Mouse (Mus musculus) left cerebral cortex, adult 9 months (tissue): ENCODE data around the gene Zfp668.
"Not testable (repeated sequence)": the region's sequence is repeated elsewhere in the genome, so short reads cannot be mapped to it uniquely, and the experiment has no call there.

Source experiments
- DNase-seq, 2 experiments: peaks; one replicate each; pipeline ENCODE4 v3.0.0; 2022; ENCODE audit warnings: low spot score in 2 of 2

Zfp668 gene

DNA sequence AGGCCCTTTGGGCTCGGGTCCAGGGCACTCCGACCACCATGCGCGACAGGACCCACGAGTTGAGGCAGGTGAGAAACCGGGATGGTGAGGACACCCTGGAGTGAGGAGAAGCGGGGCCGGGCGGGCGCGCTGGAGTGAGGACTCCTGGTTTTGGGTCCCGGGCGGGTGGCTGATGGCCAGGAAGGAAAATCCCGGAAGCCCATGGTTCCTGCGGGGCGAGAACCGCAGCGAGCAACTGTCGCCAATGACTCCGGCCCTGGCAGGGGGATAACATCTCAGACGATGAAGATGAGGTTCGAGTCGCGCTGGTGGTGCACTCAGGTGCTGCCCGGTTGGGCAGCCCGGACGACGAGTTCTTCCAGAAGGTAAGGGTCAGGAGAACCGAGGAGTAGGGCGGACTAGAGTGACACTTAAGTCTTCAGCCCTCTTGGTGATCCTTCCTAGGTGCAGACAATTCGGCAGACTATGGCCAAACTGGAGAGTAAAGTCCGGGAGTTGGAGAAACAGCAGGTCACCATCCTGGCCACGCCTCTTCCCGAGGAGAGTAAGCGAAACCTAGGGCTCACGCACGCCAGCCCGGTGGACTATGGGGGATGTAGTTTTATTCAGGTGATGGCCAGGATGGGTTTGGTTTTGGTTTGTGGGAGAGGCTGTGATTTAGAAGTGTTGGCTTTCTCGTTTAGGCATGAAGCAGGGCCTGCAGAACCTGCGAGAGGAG is 34.5 kb downstream of the Zfp668 start:
- peak in 1 of 2 experiments; percentile 83 for DNase-seq

DNA sequence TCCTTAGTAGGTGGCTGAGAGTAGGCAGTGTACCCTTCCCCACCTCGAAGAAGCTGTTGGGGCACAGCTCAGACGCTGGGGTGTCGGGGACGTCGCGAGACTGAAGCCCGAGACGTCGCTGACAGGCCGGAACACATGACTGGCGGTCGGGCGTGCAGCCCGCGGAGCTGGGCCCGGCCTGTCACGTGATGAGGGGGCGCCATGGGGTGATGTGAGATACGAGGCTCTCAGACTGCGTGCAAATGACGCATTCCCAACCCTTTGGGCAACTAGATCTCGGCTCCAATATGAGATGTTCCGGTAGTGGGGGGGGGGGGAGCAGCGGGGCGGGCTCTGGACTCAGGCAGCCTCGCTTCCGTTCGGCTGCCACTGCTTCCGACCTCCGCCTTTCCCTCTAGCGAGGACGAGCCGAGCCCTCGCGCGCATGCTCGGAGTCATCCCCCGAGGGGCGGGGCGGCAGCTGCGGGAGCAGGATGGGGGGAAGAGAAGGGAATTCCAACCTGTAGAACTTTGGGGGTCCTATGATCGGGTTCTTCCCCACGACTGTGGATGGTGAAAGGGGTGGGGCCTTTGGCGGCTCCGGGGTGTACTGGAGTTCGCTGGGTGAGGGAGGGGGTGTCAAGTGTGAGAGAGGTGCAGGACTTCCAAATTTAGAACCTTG is 35.2 kb downstream of the Zfp668 start:
- peak; percentile 96 for DNase-seq

DNA sequence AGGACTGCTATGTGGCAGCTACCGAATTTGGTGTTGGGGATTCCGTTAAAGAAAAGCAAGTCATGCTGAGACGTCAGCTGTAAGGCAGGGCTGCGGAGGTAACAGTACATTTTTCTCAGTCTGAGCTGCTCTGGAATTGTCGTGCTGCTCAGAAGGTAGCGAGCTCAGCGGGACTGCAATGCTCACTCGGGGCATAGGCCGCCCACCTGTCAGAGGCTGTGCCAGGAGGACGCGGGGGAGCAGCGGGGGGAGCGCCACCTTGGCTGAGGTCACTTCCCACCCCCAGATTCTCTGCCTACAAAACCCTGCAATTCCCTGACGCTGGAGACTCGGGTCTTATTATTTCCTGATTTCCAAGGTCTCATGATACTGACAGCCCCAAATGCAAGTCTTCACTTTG is 35.7 kb downstream of the Zfp668 start:
- DNase-seq = no peak

DNA sequence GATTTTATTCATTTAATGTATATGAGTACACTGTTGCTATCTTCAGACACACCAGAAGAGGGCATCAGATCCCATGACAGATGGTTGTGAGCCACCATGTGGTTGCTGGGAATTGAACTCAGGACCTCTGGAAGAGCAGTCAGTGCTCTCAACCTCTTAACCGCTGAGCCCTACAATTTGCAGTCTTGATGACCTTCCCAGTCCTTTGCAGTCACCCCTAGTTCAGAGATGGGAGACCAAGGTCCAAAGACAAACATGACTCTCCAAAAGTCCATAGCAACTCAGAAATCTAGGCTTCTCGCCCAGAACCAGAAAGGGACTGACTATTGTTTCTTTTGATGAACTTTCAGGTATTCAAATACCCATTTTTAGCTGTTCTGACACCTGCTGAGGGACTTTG is 36.6 kb downstream of the Zfp668 start:
- DNase-seq = not testable (repeated sequence)

DNA sequence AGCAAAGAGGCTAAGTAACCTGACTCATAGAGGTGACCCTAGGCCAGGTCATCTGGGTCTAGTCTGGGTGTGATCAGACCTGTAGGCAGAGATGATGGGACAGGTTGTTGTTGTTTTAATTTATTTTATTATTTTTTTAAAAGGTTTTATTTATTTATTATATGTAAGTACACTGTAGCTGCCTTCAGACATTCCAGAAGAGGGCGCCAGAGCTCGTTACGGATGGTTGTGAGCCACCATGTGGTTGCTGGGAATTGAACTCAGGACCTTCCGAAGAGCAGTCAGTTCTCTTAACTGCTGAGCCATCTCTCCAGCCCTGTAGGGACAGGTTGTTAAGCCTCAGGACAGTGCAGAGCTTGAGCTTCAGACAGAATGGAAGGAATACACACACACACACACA is 38.8 kb downstream of the Zfp668 start:
- not testable (repeated sequence) for DNase-seq

DNA sequence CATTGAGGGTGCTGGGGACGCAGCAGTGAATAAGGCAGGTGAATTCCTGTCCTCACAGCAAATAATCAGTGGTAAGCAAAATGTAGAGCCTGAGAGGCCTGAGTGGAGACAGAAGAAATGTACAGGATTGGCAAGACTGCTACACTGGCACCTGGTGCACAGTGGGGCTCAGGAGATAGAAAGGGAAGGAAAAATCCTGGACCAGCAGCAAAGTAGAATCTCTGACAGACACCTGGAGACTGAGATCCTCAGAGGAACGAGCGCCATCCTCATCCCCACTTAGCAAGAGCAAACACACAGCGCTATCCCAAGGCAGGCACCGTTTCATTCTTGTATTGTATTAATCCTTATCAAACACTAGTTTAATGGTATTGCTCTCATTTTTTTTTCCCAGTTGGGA is 39.2 kb downstream of the Zfp668 start:
- DNase-seq = no peak

DNA sequence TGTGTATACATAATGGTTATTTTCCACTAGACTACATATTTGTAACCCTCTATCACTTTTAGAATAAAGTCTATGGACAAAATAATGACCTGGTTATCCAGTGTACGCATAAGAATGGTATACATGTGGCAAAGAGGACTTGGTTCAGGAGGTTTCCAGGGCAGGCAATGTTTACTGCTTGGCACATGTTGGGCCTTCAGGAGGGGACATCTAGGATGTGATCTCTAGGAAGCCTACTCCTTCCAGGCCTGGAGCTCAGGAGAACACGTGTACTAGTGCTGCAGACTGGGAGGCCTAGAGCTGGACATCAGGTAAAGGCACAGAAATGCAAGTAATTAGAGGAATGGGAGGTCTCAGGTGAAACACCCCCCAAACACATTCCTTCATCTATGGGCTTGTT is 41.1 kb downstream of the Zfp668 start:
- DNase-seq = no peak

DNA sequence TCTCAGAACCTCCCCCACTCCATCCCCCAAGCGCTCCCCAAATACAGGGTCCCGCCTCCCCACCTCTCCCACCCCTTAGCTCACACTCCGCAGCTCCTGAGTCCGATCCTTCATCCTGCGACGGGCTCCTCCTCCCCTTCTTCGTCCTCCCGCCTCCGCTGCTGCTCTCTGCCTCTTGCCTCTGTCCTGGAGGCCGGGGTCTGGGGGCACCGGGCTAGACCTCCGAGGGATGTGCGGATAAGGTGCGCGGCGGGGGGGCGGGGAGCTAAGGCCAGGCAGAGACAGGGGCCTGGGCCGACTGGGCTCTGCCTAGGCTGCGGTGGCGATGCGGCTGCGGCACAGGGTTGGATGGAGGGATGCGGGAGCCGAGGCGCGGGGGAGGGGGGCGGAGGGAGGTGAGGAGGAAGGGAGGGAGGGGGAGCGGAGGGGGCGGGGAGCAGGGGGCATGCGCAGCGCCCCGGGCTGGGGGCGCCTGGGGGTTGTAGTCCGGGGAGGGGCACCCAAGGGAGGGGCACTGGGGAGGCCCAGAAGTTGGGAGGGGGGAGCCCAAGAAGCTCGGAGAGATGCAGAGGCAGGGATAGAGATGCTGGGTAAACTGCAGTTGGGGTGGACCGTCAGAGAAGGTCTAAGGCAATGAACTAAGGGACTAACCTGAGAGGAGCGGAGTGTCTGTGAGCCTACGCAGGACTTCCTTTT is 52.3 kb downstream of the Zfp668 start, which contains the start of the genes Stx4a and Stx1b:
TSS of gene Stx4a (plus strand) at position 119 of the 696 bp plus-strand sequence.
TSS of gene Stx1b (minus strand) at position 374 of the 696 bp plus-strand sequence.
- peak in 1 of 2 experiments; percentile 57 for DNase-seq

DNA sequence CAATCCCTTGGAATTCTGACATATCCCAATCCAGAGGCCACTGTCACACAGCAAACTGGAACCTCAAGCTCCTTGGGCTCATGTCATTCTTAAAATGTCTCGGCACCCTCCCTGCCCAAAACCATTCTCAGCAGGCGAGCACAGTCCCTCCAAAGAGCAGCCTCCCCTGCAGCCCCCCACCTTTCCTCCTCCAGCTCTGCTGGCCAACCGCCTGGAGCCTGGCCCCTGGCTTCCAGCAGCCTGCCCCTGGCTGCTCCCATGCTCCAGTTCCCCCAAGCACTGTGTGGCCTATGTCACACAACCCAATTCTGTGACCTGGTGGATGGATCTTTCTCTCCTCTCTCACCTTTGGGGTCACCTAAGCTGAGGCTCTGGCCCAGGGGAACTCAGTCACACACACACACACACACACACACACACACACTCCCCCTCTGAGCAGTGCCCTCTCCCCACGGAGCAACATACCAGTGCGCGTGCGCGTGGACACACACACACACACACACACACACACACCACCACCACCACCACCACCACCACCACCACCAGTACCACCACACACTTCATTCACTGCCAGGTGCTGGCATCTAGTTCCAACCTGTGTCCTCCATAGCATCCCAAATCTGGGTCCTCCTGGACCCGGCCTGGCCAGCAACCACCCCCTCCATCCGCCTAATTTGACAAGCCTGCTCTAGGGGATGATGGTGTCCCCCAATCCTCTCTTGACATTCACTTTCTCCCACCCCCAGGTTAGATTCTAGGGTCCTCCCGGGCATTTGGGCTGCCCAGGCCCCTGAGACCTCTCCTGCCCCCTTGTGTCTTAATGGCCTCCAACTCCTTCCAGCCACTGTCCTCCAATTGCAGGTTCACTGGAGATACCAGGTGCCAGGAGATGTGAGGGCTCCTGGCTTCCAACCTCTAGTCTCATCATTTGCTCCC is 53.1 kb downstream of the Zfp668 start:
- no peak for DNase-seq

DNA sequence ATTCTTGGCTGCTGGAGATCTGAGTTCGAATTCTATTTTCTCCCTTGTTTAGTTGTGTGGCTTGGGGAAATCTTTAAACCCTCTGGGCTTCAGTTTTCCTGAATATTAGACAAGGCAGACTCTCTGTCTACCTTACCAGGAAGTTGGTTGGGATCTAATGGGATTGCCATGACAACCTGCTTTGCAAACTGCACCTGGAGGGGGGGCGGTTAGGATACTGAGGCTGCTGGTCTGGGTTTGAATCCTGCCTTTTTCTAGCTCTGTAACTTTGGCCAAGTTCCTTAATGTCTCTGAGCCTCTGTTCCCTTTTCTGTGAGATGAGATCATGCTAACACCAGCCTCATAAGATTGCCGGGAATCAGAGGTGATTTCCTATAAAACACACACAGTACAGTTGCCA is 54.1 kb downstream of the Zfp668 start:
- DNase-seq = no peak

DNA sequence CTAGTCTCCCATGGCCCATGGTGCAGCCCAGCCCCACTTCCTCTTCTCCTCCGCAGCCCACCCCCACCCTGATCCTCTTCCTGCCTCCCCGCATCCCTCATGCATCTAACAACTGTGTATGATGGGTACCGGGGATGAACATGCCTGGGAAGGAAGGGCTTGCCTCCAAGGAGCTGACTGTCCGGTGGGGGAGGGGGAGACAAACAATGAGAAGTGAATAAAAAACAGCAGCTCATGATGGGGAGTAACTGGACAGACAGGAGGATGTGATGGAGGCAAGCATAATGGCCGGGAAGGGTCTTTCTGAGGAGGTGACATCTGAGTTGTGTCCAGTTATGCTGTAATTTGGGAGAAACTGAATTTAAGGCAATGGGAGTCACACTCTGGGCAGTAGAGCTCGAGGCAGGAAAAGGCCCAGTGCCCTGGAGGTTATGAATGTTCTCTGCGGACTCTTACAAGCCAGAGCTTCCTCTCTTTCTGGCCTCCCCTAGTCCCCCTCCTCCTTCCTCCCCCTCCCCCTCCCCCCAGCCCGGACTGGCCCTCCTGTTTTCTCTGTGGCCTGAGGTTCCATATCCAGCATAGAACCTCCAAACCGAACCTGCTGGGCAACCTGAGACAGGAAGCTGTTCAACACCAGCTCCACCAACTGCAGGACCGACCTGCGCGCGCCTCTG is 55.7 kb downstream of the Zfp668 start:
- no peak for DNase-seq

DNA sequence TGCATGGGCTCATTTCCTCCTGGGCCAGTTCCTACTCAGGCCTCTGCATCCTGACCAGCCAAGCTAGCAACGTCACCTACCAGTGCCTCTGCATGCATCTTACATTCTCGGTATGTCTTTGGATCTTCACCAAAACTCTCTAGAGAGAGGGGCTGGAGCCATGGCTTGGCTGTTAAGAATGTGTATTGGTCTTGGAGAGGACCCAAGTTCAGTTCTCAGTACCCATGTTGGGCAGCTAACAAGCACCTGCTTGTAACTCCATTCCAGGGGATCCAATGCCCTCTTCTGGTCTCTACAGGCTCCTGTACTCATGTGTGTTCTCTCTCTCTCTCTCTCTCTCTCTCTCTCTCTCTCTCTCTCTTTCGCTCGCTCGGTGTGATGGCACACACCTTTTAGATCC is 58.9 kb downstream of the Zfp668 start:
- no peak for DNase-seq

DNA sequence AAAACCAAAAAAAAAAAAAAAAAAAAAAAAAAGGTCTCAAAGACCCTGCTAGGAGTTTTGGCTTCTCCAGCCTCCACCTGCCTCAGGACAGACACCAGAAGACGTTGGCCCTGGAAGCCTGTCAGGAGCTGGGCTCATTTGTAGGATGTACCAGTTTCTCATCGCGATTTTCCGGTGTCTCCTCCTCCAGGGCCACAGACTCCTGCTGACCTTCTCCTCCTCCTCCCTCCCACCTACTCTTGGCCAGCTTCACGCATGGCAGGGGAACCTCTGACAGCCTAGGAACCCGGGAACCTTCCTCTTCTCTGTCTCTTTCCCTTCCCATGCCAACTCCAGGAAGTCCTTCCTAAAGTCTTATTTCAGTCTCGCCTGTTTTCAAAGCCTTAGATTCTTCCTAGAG is 59.6 kb downstream of the Zfp668 start:
- no peak for DNase-seq

DNA sequence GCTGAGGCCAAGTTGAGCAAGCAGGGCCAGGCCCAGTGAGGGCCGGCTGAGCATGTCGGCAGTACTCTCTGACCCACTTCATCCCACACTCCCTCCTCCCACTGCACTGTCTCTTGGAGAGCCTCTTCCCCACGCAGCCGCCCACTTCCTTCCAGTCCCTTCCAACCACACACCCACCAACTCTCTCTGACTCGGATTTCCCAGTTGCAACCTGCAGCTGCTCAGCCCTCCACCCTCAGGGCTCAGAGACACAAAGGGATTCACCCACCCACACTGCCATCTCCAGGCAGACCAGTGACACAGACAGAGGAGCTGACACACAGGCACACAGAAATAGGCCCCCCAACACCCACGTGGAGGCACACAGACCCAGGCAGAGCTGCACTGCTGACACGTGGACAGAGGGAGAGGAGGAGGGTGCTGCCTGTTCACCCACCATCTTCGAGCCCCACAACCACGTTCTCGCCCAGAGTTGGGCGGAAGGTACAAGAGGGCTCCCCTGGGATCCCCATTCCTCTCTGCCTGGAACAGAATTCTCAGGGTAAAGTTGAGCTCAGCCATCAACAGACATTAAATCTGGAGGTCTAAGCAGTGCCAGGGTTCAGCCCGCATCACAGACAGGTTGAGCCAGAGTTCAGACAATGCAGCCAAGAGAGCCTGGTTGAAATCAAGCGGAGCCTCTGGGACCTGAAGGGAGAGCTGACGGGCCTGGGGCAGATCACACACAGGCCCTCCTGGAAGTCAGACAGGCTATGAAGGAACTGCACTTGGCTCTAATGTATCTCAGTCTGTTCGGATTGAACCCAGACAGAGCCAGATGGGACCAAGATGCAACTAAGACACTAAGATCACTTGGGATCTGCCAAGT is 60.4 kb downstream of the Zfp668 start:
- DNase-seq = peak; percentile 84 to 91

DNA sequence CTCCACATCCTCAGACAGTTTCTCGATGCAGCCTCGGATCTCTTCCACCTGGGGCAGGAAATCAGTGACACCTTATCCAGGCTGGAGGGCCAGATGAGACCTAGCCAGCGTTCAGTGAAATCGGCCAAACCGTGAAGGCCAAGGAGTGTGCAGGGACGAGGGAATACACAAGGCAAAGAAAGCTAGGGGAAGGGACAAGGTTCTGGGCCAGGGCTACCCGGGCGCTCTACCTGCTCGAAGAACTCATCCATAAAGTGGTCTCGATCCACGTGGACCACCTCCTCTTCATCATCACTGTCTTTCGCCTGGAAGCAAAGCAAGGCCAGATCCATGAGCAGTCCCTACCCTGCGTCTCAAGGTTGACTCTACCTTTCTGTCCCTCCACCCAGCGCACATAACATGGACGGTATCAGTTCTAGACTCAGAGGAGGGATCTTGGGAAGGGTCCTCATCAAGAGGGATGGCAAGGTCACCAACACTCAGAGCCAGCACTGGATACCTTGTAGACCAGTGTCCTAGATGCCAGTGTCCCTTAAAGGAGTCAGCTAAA is 61.4 kb downstream of the Zfp668 start:
- DNase-seq = no peak

DNA sequence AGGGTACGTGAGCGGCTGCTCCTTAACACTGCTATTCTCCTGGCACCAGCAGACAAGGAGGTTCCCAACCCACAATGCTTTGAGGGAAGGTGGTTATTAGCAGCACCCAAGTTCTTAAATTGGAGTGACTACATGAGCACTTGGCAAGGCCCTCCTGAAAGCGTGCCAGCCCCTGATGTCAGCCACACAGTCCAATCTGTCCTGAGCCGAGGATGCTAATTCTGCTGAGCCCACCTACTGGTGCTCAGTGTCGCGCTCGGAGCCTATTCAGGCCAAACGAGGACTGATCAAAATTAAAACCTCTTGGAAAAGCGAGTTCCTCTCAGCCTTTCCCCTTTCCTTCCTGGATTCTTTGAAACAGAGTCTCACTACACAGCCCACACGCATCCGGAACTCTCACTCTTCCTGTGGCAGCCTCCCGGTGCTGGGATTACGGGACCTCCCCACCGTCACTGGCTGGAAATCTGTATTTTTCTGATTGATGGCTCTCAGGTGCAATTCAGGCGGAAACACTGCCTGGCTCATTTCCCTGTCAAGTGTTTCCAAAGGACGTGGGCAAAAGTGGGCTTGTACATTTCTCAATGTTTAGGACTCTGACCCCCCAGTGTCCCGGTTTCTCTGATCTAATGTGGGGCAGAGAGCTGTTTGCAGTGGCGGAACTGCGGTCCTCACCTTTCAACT is 62.2 kb downstream of the Zfp668 start:
- peak; percentile 72 to 83 for DNase-seq

DNA sequence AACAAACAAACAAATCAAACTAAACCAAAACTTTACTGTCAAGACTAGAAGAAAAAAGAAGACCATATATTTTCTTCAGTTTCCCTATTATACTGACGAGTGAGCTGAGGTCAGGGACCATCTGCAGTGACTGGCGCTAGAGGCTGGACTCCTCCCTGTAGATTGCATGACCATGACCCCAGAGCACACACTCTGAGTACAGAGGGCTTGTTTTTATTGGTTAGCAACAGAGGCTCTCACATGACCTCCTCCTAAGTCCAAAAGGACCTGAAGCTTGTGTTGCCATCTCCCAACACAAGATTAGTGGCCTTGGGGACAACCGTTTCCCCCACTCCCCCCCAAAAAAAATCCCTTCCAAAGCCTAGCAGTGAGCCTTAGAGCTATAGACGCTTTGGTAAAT is 62.8 kb downstream of the Zfp668 start:
- no peak for DNase-seq
